Mouse (Mus musculus): Measurements from ENCODE around the gene Rpl27.
"Not testable (repeated sequence)": the region's sequence is repeated elsewhere in the genome, so short reads cannot be mapped to it uniquely, and the experiment has no call there.

Gene Rpl27

DNA sequence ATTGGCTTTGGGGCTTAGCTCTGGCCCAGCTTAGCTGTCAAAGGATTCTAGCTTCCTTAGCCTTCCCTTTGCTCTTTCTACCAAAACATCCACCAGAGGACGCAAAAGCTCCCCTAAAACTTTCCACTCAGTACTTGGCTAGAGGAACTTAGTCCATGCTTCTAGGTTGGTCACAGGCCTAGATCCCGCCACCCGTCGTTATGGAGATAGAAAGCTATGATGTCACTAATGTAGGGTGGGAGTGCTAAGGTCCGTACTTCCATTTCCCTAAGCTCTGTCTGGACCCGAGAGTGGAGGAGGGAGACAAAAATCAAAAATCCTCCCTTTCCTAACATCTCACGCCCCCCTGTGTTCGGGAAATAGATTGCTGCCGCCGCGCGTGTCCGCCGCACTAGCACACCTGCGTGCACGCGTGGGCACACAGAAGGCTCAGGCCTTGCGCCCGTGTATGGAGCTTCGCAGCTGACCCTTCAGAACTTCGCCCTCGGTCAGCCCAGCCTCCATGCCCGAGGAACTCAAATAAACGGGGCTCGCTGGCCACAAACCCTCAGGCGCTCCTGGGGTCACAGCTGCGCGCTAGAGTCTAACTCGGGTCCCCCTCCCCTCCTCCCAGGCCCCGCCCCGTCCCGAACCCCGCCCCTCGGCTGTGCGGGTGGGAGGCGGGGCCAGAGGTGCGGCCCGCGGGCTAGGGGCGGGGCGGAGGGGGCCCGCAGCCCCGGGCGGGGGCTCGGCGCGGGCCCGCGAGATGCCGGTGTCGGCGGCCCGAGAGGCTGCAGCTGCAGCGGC, 25.6 kb downstream of the Rpl27 start:
- DNase-seq (ENCODE audit: low read depth, low spot score): peak; percentile 64

DNA sequence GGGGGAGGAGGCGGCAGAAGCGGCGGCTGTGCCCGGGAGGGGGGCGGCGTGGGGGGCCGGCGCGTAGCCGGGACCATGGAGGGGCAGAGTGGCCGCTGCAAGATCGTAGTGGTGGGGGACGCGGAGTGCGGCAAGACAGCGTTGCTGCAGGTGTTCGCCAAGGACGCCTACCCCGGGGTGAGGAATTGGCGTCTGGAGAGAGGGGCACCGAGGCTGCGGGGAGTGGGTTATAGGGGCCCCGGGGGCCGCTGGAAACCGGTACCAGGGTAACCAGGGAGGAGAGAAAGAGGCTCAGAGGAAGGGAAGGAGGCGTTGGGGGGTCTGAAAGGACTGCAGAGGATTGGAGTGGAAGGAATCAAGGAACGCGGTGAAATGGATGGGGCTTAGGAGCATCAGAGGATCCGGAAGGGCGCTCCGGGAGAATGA, 26.2 kb downstream of the Rpl27 start:
- no peak for DNase-seq (ENCODE audit: low read depth, low spot score)

- no peak for DNase-seq (ENCODE audit: low read depth, low spot score)
These were observed 26.6 kb downstream of the Rpl27 start for GRCm38 (mm10) chr11:101468731-101469130.

DNA sequence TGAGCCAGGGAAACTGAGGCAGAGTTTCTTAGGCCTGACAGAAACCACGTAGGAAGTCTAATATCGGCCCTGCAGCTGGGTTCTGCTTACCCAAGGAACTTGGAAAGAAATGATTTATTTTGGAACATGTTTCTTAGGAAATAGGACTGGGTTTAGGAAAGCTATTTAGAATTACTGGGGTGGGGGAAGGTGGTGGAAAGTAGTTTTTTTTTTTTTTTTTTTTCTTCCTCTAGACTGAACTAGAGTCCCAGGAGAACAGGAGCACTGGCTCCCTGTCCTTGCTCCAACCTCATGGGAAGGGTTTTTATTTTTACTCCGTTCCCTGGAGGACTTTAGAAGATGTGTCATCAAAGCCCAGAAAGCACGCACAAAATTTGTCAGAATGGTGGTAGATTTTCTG, 27.1 kb downstream of the Rpl27 start:
- no peak for DNase-seq (ENCODE audit: low read depth, low spot score)

- no peak for DNase-seq (ENCODE audit: low read depth, low spot score)
These were observed 28.1 kb downstream of the Rpl27 start for GRCm38 (mm10) chr11:101470206-101470605.

DNA sequence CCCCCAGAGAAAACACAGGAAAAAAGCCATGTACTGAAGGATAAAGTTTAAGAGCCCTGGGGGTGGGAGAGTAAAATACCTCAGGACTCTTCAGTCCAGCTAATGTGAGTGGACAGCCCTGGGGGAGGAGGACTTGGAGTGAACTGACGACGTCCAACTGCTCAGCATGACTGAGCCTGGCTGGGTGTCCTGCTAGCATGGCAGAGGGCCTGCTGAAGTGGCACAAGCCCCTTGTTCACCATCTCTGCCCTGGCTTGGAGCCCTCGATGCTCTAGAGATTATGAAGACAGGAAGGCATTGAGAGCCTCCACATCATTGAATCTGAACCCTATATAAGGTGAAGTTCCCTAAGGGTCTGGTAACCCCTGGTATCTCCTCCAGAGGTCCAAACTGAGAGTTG, 29.8 kb downstream of the Rpl27 start:
- DNase-seq (ENCODE audit: low read depth, low spot score): no peak

DNA sequence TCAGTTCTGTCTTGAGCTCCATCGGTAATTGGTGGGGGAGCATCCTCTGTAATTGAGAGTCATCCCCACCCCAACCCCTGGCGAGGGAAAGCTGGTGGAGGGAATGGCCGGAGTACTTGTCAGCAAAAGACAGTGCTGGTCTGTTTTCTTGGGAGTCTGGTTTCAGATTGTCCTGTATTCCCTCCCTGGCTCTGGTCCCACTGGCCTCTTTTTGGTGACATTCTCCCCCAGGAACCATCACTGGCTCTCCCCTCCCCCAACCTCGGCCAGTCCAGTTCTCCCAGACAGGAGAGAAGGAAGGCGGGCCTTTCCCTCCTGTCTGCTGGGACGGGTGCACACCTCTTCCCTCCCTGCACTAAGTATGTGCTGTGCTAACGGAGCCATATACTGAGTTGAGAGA, 30.2 kb downstream of the Rpl27 start:
- DNase-seq (ENCODE audit: low read depth, low spot score): no peak

DNA sequence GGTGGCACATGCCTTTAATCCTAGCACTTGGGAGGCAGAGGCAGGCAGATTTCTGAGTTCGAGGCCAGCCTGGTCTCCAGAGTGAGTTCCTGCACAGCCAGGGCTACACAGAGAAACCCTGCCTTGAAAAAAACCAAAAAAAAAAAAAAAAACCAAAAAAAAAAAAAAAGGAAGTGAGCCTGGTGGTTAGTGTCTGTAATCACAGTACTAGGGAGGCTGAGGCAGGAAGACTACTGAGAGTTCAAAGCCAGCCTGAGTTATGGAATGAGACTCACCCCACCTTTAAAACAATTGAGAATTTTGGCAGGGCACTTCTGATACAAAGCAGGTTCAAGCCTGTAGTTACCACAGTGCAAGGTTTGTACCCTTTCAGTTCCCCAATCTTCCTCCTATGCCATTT, 31.6 kb downstream of the Rpl27 start:
- not testable (repeated sequence) for DNase-seq (ENCODE audit: low read depth, low spot score)

- DNase-seq (ENCODE audit: low read depth, low spot score): no peak
These were observed 32.2 kb downstream of the Rpl27 start for GRCm38 (mm10) chr11:101474298-101474697.

DNA sequence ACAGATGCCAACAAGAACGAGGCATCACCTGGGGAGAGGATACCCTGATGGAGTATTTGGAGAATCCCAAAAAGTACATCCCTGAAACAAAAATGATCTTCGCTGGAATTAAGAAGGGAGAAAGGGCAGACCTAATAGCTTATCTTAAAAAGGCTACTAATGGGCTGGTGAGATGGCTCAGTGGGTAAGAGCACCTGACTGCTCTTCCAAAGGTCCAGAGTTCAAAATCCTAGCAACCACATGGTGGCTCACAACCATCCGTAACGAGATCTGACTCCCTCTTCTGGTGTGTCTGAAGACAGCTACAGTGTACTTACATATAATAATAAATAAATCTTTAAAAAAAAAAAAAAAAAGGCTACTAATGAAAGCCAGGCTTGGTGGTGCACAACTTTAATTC, 34.3 kb downstream of the Rpl27 start:
- DNase-seq (ENCODE audit: low read depth, low spot score): not testable (repeated sequence)

DNA sequence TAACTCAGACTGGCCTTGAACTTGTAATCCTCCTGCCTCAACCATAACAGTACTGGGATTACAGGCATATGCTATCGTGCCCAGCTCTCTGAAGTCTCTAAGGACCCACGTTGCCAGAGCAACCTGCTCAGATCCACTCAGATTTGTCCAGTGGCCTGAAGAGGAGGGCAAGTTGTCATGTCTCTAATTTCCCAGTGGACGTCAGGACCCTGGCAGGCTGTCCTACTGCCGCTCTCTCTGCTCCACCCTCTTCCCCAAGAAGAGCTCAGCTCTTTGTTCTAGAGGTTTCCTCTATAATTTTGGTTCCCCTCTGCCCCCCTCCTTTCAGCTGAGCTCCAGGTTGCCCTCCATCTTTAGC, 35.1 kb downstream of the Rpl27 start:
- DNase-seq (ENCODE audit: low read depth, low spot score): no peak

- DNase-seq (ENCODE audit: low read depth, low spot score): no peak
These were observed 35.6 kb downstream of the Rpl27 start for GRCm38 (mm10) chr11:101477552-101478211.

DNA sequence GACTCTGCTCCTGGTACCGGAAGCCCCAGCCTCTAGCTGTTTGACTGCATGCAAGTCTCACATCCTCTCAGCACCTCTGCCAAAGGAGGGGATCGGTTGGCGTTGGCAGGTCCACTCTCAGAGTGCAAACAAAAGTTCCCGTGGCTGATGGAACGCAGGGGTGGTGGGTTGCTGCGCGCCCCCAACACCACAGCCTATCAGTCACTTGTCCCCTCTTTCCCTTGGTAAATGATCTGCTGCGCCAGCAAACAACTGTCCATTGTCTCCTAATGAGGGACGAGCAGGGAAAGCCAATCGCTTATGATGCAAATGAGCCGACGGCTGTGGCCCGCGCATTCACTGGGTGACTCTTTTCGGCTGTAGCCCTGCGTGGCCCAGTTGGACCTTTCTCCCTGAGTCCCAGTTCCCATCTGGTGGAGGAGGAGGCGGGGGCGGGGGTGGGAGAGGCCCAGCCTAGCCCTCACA, 37.1 kb downstream of the Rpl27 start:
- no peak for DNase-seq (ENCODE audit: low read depth, low spot score)

DNA sequence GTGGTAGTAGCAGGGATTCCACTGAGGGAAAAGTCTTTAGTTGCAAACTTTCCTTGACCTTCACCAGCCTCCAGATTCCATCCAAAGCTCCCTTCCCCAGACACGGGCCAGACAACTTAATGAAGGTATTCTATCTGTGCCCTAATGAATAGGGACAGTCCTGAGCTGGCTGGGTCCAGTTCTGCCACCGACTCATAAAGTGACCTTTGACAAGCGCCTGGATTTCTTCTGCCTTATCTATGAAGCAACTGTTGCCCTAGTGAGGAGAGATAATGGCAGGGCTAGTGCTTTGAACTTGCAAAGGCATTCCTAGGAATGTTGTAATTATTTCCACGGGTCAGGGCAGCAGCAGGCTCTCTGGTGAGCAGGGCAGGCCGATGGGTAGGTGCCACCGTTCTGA, 38.8 kb downstream of the Rpl27 start:
- no peak for DNase-seq (ENCODE audit: low read depth, low spot score)

- DNase-seq (ENCODE audit: low read depth, low spot score): no peak
These were observed 41.7 kb downstream of the Rpl27 start for GRCm38 (mm10) chr11:101483804-101484203.

DNA sequence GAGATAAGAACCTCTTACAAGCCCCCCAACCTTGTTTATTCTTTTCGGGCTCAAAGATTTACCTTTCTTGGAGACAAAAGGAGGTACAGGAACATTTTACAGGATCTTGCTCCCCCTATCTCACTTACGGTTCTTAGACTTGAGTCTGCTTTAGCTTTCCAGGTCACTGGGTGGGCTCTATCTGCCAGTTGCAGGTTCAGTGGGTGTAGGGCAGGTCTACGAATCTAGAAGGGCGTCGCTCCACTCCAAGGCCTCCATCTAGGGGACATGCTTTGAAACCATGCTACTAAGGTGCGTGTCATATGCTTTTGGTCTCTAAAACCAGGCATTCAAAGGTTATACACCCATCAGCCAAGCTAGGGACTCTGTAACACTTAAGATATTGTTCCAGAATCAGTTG, 42.1 kb downstream of the Rpl27 start:
- no peak for DNase-seq (ENCODE audit: low read depth, low spot score)

DNA sequence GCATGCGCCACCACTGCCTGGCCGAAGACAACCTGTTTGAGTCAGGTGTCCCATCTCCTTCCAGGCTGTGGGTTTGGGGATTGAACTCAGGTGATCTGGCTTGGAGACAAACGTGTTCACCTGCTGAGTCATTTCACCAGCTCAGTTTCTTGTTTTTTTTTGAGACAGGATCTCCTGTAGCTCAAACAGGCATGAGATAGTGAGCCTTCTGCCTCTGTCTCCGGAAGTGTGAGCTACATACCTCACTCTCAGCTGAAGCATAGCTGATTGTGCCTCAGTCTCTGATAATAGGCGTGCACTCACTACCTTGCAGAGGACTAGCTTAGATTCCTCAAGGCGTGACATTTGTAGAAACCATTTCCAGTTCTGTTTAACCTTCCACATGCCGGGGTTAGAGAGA, 42.7 kb downstream of the Rpl27 start:
- DNase-seq (ENCODE audit: low read depth, low spot score): no peak

DNA sequence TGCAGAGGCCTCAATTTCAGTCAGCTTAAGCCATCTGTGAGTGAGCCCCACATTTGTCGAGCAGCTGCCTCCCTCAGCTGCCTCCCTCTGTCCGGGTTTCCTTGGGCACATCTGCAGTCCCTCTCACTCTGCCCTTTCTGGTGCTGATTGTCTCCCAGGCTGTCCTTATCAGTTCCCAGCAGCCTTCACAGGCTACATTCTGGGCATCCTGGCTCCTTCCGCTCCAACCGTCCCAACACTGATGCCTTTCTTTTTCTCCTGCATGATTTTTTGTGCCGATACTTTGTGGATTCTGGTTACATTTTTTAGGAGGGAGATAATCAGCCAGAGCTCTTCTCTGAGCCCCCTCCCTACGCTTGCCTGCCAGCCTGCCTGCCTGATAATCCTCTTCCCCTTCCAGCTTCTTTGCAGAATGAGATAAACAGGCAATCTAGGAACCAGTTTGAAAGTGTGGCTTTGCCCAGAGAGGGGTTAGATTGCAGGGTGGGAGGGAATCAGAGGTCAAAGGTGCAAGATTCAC, 43.5 kb downstream of the Rpl27 start:
- no peak for DNase-seq (ENCODE audit: low read depth, low spot score)

DNA sequence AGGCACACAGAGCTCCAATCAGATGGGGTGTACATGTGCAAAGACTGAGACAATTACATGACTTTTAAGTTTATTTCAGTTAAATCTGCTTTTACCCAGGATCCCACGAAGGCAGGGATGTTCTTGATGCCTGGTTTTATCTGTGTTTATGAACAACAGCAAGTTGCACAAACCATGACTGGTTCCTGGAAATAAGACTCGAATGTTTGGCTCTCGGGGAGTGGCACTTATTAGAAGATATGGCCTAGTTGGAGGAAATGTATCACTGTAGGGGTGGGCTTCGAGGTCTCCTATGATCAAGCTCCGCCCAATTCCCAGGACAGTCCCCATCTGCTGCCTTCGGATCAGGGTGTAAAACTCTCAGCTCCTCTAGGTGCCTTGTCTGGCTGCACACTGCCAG, 44.0 kb downstream of the Rpl27 start:
- no peak for DNase-seq (ENCODE audit: low read depth, low spot score)

Measured in forelimb bud, embryonic 11.5 days (tissue).